Mouse (Mus musculus) large intestine, adult 2 months (tissue): Measurements from ENCODE around the gene Zdhhc17. TPM values are rescaled to one million over a fixed set of nuclear protein-coding genes. Genes with fewer than 3 reads are reported as not detected.

Experiments used
- DNase-seq: peaks from one replicate; pipeline ENCODE4 v3.0.0-alpha.2; 2012; ENCODE audit warnings: low read depth, low spot score
- WGBS: fragments of 180-500 bp; shearing (Covaris S2); methylation state at CpG from one replicate; pipeline ENCODE4 v1.1.7; 2018; 5-methylcytosine and 5-hydroxymethylcytosine counted together
- polyA plus RNA-seq: library from polyadenylated mRNA; depleted of rRNA; stranded (reverse); fragments of >200 nt; gene quantifications from 2 replicates; pipeline ENCODE4 v1.2.3, GENCODE M21; 2012; rRNA removed

Gene Zdhhc17
- polyA plus RNA-seq, 1 experiment, result 6.3 TPM

DNA sequence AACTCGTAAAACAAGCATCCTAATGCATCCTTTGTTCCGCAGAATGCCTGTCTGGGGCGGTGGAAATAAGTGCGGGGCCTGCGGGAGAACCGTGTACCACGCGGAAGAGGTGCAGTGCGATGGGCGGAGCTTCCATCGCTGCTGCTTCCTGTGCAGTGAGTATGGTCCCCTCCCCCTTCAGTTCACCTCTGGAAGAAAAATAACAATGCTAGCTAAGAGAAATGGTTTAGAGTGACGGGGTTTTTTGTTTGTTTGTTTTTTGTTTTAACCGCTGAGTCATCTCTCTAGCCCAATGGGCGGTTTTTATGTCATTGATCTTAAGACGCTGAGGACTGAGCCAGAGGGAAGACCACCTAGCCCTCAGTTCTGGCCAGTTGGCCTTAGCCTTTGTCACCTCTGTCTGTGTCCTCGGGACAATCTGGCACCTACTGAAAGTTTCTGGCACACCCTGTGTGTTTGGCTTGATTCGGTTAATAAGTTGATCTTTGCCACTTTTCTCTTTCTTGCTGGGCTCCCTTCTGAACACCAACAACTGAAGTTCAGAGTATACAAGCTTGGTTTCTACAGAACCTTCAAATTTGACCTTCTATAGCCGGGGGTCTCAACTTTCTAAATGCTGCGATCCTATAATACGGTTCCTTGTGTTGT, 77.9 kb downstream of the Zdhhc17 start:
- no peak for DNase-seq
- WGBS, result 59% methylated on average over 20 of the region's 20 CpGs

DNA sequence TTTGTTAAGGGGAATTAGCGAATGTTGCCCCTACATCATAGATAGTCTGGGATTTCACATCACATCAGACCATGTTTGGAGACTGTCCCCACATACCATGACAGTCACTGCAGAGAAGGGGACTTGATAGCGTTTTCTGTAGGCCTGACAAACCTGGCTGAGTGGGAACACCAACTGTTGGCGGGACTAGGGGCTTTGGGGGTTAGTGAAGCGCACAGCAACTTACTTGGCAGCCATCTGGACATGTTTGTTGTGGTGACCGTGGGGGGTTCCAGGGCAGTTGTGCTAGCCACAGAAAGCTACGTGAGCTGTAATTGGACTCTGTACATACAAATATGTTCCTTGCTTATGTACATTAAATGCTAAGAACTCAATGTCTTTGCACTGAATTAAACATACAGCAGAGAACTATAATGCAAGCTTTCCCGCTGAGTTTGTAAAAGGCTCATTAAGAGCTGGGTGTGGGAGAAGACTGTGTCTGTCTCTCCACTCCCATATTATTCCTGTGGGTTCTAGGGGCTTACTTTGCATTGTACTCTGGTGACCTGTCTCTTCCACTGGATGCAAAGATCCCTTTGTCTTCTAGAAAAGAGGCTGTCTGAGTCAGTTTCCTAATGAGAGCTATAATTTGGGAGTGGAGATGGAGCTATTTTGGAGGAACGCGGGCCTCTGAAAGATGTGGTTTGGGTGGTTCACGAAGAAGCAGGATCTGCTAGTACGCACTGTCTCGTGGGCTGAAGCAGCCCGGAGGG, 78.6 kb downstream of the Zdhhc17 start:
- DNase-seq, result no peak
- 71% methylated on average over 13 of the region's 13 CpGs for WGBS

DNA sequence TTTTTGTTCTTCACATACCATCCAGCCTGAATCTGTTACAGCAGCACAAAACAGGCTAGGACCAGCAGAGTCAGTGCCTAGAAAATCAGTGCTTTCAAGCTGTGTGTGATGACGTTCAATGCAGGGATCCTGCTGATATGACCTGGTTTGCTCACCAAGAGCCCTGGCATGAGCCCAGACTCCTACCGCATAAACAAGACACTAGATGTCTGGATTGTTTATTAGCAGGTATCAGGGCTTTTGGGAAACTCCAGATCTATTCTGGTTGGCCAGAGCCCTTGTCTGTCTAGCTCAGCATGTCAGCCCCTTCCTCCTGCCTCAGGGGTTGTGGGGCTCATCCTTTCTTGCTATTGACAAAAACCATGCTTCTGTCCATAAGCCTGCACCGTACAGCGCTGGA, 80.2 kb downstream of the Zdhhc17 start:
- WGBS, result 37% methylated on average over 4 of the region's 4 CpGs
- DNase-seq, result no peak

DNA sequence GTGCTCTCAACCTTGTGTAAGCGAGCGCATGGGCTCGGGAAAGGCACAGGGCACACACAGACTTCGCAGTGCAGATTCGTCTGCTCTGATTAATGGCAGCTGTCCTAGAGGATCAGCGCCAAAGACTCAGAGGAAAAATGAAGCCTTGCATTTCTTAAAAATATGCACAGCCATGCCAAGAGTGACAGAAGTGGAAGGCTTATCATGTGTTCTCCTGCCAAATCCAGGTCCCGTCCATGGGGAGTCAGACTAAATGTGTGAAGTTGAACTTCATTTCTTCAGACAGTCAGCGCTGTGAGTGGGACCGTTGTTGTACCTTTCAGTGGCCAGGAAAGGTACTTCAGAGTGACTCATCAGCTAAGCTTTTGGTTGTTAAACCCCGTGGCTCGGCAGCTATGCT, 82.4 kb downstream of the Zdhhc17 start:
- DNase-seq, result no peak
- 13% methylated on average over 11 of the region's 11 CpGs for WGBS

DNA sequence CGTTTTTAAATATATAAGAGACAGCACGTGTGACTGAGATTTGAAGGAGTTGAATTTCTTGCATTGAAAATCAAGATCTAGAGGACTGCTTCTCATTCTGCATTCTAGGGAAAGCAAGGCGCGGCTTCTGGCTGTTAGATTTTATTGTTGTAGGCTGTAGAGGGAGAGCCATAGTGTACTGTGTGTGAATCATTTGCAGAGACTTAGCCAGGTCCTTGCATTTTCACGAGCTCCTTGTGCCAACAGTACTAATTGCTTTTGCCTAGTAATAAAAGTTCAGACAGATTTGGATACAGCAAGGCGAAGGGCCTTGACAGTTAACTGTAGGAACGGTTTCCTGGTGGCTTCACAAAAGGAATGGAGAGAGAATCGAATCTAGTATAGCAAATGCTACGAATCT, 87.3 kb downstream of the Zdhhc17 start:
- DNase-seq, result peak; percentile 86
- 22% methylated on average over 9 of the region's 9 CpGs for WGBS

DNA sequence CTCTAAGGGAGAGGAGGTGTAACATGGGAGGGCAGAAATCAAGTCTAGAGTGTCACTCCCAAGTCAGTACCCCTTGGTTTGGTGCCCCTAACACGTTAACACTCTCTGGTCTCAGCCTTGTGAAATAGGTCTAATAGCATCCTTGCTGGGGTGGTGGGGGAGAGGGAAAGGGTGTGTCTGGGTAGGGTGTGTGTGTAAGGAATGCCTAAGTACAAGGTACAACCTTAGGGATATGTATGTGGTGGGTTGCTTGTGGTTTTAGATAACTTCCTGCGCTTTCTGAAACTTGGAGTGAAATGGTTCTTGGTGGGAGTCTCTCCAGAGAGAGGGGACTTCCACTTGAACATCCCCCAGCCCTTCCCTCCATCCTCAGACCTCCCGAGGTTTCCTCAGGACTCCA, 88.0 kb downstream of the Zdhhc17 start:
- WGBS, result 35% methylated on average over 3 of the region's 3 CpGs
- no peak for DNase-seq

DNA sequence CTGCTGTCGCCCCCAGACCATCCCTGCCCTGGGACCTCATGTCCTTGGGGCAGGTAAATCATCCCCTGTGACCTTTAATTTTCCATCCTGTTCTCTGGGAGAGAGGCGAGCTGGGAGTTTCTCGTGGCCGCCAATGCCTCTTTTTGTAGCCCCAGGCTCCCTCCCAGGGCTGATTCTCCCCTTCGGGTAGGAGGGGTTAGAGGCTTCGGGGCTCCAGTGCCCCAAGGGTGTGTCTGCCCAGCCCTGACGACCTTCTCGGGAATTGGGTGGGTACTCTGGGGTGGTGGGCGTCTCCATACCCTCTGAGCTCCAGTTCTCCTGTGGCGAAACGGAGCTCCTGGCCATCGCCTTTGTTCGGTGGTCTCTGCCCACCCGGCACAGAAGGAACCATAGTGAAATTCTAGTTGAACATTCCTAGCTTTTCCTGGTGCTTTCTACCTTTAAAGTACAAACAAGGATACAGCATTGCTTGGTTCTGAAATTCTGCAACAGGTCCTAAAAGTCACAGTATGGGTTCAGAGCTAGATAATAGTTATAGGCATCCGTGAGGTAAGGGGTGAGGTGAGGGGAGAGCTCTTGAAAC, 89.5 kb downstream of the Zdhhc17 start:
- DNase-seq, result no peak
- 2% methylated on average over 15 of the region's 15 CpGs for WGBS

DNA sequence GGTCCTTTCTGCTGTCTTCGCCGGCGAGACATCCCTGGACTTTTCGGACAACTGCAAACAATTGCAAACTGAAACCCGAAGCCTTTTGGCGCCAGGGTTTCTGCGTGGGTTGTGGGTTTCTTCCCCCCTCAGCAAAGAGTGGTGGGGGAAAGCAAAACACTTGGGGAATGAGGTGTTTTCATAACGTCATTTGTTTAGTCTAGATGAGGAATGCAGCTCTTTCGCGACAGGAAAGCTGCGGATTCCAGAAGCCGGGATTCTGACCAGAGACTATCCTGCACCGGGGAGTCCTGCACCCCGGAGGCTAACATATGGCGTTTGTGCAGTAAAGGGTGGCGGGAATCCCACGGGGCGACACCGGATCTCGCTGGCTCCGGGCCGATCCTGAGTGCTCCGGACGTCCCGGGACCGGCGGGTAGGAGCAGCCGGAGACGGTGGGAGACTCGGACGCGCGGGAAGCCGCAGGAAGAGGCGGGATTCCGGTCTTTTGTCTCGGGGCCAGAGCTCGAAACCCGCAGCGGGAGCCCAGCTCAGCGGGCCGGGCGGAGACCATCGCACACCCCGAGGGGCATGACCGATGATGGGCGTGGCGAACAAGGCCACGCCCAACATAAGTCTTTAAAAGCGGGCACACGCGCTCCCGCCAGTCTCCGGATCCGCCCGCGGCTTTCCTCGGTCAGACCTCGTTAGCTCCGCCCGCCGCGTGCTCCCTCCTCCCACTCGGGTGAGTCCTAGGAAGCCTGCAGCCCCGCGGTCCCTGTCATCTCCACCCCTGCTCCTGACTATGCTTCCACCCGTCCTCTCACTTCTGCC, 90.2 kb downstream of the Zdhhc17 start, which contains the start of gene Csrp2:
TSS of gene Csrp2 (plus strand) at position 259 of the 813 bp plus-strand sequence.
- DNase-seq, result no peak
- under 1% methylated on average over 67 of the region's 67 CpGs for WGBS

DNA sequence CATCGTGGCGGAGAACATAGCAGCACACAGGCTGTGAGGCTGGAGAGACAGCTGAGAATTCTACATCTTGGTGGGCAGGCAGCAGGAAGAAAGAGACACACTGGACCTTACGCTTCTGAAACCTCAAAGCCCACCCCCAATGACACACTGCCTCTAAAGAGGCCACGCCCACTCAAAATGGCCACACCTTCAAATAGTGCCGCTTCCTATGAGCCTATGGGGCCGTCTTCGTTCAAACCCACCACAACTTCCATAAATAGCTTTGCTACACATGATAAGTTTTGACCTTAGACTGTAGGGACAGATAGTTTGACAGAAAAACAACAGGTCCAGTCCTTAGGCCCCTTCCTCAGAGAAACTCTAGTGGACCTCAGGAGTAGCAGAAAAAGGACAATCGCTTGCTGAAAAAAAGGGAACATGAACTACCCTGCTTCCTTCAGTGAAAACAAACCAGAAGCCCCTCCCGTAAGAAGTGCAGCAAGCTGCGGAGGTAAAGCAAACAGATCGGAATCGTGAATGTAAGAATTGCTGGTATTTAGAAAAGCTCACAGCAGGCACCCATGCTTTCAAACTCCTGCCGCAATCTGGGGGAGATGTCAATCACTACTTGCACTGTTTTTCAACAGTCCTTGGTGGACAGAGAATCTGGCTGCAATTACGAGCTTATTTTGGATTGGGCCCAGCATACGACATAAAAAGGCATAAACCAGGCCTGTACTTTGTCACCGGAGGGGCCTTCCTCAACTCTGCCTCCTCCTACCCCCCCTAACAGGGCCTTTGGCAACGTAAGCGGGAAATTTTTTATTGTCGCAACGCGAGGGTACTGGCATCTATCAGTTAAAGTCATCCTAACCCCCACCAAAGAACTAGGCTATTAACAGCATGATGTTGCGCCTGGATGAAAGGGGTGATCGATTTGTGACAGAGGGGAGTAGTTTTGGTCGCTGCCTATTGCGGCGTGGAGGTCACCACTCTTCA, 91.2 kb downstream of the Zdhhc17 start:
- 19% methylated on average over 26 of the region's 26 CpGs for WGBS
- DNase-seq, result no peak

DNA sequence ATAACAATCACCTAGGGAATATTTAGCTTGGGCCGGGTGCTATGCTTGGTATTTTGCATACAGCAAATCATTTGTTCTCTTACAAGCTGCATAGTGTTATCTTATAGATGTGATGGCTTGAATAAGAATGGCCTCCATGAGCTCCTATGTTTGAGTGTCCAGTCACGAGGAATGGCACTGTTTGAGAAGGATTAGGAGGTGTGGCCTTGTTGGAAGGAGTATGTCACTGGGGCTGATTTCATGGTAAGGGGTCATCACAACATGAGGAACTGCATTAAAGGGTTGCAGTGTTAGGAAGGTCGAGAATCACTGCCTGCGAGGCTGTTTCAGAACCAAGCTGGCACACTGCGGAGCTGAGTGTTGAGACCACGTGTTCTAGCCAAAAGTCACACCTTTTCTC, 92.4 kb downstream of the Zdhhc17 start:
- DNase-seq, result no peak
- WGBS, result 96% methylated on average over 6 of the region's 6 CpGs

DNA sequence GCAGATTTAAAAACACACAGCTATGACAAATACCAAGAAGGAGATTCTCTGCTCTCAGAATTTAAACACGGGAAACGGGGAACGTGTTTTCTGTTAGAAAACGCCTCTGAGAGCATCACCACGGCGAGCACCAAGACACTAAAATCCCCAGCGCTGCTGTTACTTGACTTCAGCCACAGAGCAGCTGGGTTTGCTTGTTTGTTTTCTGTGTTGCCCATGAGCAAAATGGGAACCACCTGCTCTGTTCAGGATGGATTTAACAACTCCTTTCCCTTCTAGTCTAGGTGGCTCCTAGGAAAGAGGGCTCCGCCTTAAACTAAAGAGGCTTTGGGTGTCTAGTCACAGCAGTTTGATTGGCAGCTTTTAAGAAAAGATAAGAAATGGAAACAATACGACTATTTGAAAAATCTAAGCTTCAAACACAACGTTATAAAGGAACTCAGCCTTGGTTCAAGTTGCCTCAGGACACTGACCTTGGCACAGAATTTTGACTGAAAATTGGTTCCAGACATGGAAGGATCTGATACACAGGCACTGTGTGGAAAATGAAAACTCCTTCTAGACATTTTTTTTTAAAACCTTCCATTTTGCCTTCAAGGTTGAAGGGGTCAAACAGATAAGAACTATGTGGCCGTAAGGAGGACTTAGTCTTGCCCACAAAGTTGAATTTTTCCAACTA, 93.1 kb downstream of the Zdhhc17 start:
- no peak for DNase-seq
- 80% methylated on average over 11 of the region's 11 CpGs for WGBS

DNA sequence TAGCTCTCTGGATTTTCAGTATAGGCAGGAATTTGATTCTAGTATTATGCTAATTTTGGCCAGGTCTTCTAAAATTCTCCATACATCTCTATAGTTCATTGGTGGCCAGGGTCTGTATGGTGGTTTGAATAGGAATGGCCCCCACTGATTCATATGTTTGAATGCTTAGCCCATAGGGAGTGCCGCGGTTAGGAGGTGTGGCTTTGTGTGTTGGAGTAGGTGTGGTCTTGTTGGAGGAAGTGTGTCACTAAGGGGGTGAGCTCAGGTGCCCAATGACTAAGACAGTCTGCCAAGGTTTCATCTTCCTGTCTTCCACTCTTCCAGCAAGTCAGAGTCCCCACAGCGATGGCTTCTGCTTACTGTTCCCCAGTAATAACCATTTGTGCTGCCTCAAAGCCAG, 106.1 kb downstream of the Zdhhc17 start:
- WGBS, result 87% methylated on average over 3 of the region's 3 CpGs
- DNase-seq, result no peak

DNA sequence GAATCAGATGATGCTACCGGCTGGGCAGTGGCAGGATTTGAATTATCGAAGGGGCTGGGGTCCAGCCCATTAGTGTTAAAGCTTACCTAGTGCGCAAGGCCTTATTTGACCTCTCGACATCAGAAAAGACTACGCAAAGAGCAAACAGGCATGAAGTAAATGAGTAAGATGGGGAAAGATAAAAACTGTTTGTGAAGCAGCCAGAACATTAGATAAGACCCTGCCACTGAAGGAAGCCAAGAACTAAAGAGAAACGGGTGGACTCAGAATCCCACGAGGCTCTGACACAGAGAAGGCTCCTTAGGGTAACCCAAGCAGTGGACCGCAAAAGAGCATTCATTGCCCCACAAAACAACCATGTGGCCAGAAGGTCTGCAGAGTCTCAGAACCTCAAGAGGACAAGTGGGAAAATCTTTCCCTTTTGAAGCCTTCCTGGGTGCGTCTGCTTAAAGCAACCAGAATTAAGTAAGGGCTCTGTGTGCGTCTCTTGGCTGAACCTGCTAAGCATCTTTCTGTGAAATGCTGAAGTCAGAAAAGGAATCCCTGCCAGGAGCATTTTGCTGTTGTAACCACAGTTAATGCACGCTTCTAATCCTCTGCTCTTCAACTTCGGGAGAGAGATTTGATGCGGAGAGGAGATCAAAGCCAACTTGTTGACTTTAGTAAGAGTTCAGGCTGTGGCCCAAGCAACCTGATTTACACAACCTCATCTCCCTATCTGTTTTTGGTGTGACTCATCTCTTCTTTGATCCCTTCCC, 110.0 kb downstream of the Zdhhc17 start:
- 60% methylated on average over 13 of the region's 13 CpGs for WGBS
- no peak for DNase-seq

Other genes with a start within 250 kb of the Zdhhc17 start
- gene Csrp2, start 90.4 kb downstream of the Zdhhc17 start, polyA plus RNA-seq, result 90.5 and 109 TPM in 2 replicates
- 1.1 and 2.1 TPM in 2 replicates for gene Osbpl8, start 154.6 kb upstream of the Zdhhc17 start, polyA plus RNA-seq